Mouse (Mus musculus) embryo, embryonic 9.5 days (tissue): ENCODE results near the gene Parp3.

ENCODE experiments used
- DNase-seq: peaks from one replicate; pipeline ENCODE4 v3.0.0-alpha.2; 2017; ENCODE audit errors: extremely low spot score

Gene Parp3

GRCm38 (mm10) chr9:106457163-106457559 is 19.6 kb downstream of the Parp3 start:
- DNase-seq: no peak

DNA sequence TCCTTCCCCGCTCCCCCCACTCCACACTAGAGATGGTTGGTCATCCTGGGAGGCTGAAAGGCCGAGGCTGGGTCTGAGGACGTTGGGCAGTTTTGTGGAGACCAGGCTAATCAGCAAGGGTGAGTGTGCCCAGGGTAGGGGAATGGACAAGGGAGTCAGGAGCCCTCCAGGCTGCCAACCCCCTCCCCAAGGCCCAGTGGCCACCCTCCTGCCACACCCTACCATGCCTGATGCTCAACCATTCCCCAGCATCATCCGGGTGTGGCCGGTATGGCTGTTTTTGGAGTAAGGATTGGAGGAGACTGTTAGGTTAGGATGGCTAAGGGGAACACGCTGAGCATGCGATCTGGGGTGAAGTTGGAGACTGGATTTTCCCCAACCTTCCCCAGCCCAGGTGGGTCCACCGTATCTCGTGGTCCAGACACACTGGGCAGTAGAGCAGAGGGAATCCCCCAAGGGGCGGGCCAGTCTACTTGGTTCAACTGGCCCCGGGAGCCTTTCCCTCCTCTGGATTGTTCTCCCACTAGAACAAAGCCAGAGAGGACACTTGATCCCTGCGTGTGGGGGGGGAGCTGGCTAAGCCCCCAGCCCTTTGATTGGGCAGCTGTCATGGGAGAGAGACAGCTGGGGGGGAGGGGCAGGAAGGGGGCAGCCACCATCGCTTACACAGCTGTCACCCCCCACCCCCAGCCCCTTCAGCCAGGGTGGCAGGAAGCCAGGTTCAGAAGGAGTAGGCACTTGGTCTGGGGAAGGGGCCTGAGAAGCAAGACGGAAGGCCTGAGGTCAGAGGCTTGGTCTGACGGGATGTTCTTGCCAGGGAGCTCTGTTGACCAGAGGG is 20.2 kb downstream of the Parp3 start:
- peak; percentile 81 for DNase-seq

- DNase-seq: peak; percentile 78
These were observed 21.7 kb downstream of the Parp3 start for GRCm38 (mm10) chr9:106454888-106455681.

GRCm38 (mm10) chr9:106454071-106454761 is 22.5 kb downstream of the Parp3 start:
- peak; percentile 71 for DNase-seq

DNA sequence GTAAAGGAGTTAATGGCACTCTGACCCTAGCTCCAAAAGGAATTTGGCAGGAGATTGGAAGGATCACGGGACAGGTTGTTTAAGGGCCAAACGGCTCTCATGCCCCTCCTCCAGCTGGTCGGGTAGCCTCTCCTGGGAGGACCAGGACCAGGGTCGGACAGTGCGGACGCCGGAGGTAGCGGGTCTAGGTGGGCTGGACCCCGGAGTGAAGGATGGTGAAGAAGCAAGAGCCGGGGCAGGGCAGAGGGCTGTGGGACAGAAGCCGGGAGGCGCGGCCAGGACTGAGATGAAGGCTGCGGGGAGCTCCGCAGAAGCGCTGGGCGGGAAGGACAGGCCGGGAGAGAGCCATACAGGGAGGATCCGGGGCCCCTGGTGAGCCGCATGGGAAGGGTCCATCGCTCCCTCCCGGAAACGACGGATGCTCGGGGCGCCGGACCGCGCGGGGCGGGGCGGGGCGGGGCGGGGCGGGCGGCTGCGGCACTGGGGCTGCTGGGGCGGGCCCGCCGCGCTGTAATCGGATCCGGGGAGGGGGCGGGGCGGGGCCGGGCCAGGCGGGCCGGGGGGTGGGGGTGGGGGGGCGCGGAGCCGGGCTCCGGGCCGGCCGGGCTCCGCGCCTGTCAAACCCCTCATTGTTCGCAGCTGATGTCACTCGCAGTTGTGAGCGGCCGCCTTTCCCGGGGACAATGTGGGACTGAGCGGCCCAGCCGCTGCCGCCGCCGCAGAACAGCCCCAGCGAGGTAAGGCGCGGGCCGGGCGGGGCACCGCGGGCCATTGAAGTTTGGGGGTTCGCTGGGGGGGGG is 23.3 kb downstream of the Parp3 start, which contains the start of gene Pcbp4:
TSS of gene Pcbp4 (plus strand) at position 21 of the 800 bp plus-strand sequence.
- DNase-seq: peak; percentile 93

DNA sequence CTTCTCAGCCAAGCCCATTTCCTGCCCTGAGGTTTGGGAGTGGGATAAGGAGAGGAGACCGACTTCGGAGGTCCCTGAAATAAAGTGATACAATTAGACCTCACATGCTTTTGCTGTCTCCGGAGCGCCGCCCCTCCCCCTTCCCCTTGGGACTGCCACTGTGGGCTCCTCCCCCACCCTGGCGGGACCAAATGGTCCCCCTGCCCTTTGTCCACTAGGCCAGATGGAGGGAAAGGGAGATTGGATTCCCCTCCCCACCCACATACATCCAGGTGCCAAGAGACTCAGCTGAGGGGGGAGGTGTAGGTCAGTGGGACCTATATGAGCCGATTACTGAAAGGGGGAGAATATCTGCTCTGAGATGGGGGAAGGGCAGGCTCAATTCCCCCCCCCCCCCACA is 23.9 kb downstream of the Parp3 start:
- peak; percentile 87 for DNase-seq

GRCm38 (mm10) chr9:106452351-106452750 is 24.4 kb downstream of the Parp3 start:
- DNase-seq: no peak

DNA sequence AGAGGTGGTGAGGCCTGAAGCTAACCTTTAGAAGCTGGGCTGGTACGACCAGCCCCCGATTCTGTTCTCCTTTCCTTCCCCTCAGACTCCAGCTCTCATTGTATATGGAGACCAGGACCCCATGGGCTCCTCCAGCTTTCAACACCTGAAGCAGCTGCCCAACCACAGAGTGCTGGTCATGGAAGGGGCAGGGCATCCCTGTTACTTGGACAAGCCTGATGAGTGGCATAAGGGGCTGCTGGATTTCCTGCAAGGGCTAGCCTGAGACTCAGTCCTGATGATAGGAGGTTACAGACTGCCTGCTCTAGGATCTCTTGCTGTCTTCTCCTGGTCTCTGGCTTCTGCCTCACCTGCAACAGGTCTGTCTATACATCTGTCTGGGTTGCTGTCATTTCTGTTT is 24.9 kb downstream of the Parp3 start:
- DNase-seq: no peak

- no peak for DNase-seq
These were observed 25.5 kb downstream of the Parp3 start for GRCm38 (mm10) chr9:106451298-106451697.

GRCm38 (mm10) chr9:106450661-106451060 is 26.1 kb downstream of the Parp3 start:
- DNase-seq: peak; percentile 59

- no peak for DNase-seq
These were observed 26.8 kb downstream of the Parp3 start for GRCm38 (mm10) chr9:106449947-106450346.

- peak; percentile 70 for DNase-seq
These were observed 28.2 kb downstream of the Parp3 start for GRCm38 (mm10) chr9:106448498-106449031.

DNA sequence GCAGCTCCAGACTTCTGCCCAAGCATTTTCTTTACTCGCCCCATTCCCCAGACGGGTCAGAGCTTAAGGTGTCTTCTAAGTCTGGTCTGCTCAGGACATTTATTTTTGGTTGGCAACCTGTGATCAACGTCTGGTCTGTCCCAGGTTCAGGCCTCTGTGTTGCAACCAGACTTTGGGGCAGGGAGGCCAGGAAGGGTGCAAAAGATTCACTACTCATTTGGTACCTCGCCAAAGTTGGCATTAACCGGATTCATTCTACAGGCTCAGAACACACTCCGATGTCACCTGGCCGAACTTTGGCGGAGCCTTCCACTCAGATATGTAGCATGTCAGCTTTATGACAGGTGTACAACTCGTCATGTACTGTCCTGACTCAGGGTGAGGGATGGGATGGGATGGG is 28.8 kb downstream of the Parp3 start:
- no peak for DNase-seq

GRCm38 (mm10) chr9:106447348-106447747 is 29.4 kb downstream of the Parp3 start, which contains the start of the genes Abhd14b and Abhd14a:
Abhd14b (plus strand) TSS chr9:106447459.
Abhd14a (minus strand) TSS chr9:106447678.
- DNase-seq: peak; percentile 91

DNA sequence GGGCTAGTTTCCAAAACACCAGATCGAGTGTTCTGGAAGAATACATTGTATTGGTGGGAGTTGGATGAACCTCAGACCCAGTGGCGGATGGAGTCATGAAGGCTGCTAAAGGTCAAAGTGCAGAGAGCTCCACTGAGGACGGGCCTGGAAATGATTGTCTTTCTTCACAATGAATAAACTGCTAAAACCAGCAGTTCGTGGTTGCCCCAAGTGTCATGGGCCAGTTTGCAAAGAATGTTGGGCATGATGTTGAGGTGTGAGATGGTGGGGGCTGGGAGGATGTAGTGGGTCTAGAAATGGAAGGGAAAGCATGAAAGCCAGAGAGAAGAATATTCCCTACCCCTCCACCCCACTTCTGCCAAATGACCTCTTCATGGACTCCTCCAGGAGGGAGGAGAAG is 31.9 kb downstream of the Parp3 start:
- DNase-seq: no peak

DNA sequence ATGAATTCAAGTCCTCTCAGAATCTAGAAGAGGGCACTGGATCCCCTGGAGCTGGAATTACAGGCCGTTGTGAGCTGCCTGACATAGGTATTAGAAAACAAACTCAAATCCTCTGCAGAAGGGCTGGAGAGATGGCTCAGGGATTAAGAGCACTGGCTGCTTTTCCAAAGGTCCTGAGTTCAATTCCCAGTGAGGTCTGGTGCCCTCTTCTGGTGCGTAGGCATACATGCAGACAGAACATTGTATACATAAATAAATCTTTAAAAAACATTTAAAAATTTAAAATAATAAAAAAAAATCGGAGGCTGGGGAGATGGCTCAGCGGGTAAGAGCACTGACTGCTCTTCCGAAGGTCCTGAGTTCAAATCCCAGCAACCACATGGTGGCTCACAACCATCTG is 34.1 kb downstream of the Parp3 start:
- no peak for DNase-seq

GRCm38 (mm10) chr9:106436566-106436965 is 40.2 kb downstream of the Parp3 start:
- no peak for DNase-seq

- DNase-seq: no peak
These were observed 43.4 kb downstream of the Parp3 start for GRCm38 (mm10) chr9:106433389-106433788.

GRCm38 (mm10) chr9:106430015-106430264 is 46.8 kb downstream of the Parp3 start:
- DNase-seq: no peak

- peak; percentile 98 for DNase-seq
These were observed 47.3 kb downstream of the Parp3 start, which contains the start of gene Rpl29 for GRCm38 (mm10) chr9:106429221-106430014. Rpl29 (plus strand) TSS chr9:106429454.
